Mouse (Mus musculus) liver, adult 2 months (tissue): ENCODE measurements at regions not wholly inside any gene's neighbourhood (a gene's known extent, or its start where the extent isn't known, plus 50 kb on each side); places are given as distances from the start of the nearest gene placed in this dataset.
A peak's percentile ranks its signal among the peaks of the same experiment; 100 is the strongest.

Source experiments
- CTCF ChIP-seq: fragments of 200-500 bp; IDR thresholded peaks from 2 replicates; pipeline ENCODE4 v1.5.1; 2011; ENCODE audit warnings: low read depth, low read length, control low read depth
- POLR2A ChIP-seq: fragments of 200-500 bp; IDR thresholded peaks from 2 replicates; pipeline ENCODE4 v1.6.1; 2011; ENCODE audit warnings: low read length, control low read depth; ENCODE audit not compliant: insufficient read depth; ENCODE audit errors: extremely low read depth

- peak; percentile 5; the same call in 1 of the 2 replicates for TF ChIP-seq CTCF
- no peak for TF ChIP-seq POLR2A
These were observed 63.1 kb upstream of the Cpm start for GRCm38 (mm10) chr10:117566204-117566603.
